20 mouse cellular contexts compared by ENCODE assay signal in the genomic region with DNA sequence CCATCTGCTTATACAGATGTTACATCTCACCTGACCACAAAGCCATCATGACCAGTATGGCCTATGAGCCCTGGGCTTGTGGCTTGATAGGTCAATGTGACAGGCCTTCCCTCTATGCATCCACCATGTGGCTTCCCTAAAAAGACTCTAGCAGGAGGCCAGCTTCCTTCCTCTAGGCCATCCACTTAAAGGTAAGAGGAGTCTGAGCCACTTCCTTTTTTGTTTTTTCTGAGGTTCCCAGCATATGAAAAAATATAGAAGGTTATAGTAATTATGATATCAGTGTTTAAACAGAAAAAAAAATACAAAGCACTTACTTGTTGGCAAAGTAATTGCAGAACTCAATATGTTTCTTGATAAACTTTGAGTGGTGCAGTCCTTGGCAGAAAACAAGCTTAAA.
"Had no signal": no experiment of that assay in that cellular context is flagged by ENCODE, and none has a peak within 500 bp of the region (broad histone marks: within the 10 kb centered on the region; RNA-seq: fewer than 3 reads in every experiment).

No protein-coding gene starts in this region.

- H3K27ac ChIP-seq: limb, embryonic 12.5 days; limb, embryonic 15.5 days; liver, embryonic 14.5 days; lung, embryonic 15.5 days; neural tube, embryonic 12.5 days; neural tube, embryonic 15.5 days had no signal

- H3K4me2 ChIP-seq: limb, embryonic 12.5 days; limb, embryonic 15.5 days; liver, embryonic 11.5 days; lung, embryonic 15.5 days; midbrain, embryonic 11.5 days; neural tube, embryonic 12.5 days; neural tube, embryonic 15.5 days had no signal

- H3K9ac ChIP-seq: limb, embryonic 12.5 days; limb, embryonic 15.5 days; liver, embryonic 14.5 days; lung, embryonic 15.5 days; neural tube, embryonic 12.5 days; neural tube, embryonic 15.5 days had no signal

- H3K9me3 ChIP-seq: limb, embryonic 12.5 days; limb, embryonic 15.5 days; lung, embryonic 15.5 days; neural tube, embryonic 12.5 days; neural tube, embryonic 15.5 days had no signal

- H3K4me3 ChIP-seq: limb, embryonic 12.5 days; limb, embryonic 15.5 days; lung, embryonic 15.5 days; neural tube, embryonic 12.5 days; neural tube, embryonic 15.5 days had no signal

- DNase-seq: kidney, adult 18-20 months; kidney, adult 9 months; kidney, postnatal 14 days; kidney, postnatal 4 days; left cerebral cortex, postnatal 4 days; lung, adult 18-20 months; lung, postnatal 14 days; lung, postnatal 4 days; midbrain, embryonic 14.5 days; retina, postnatal 1 day; thymus, adult 18-20 months; thymus, postnatal 36 days had no signal

- H3K27me3 ChIP-seq: limb, embryonic 15.5 days; neural tube, embryonic 12.5 days; neural tube, embryonic 15.5 days had no signal

- H3K36me3 ChIP-seq: limb, embryonic 12.5 days; limb, embryonic 15.5 days; lung, embryonic 15.5 days; neural tube, embryonic 12.5 days; neural tube, embryonic 15.5 days had no signal

- H3K4me1 ChIP-seq: limb, embryonic 12.5 days; limb, embryonic 15.5 days; lung, embryonic 15.5 days; neural tube, embryonic 12.5 days; neural tube, embryonic 15.5 days had no signal
